Mouse (Mus musculus): Measurements from ENCODE around the gene Fam110a. TPM values are rescaled to one million over a fixed set of nuclear protein-coding genes. Genes with fewer than 3 reads are reported as not detected.

Fam110a gene
- total RNA-seq, 2 experiments from 2014 or later, result 4.5 to 4.7 TPM

- DNase-seq (ENCODE audit: low spot score), result no peak
- intact Hi-C loops (cut with DNase I), result loop anchor here (10.0 kb wide), 1 partner anchor 229 kb away; the partner anchor contains the start of gene Psmf1
These were observed 6.1 kb downstream of the Fam110a start for GRCm38 (mm10) chr2:151973595-151974562.

- DNase-seq (ENCODE audit: low spot score), result no peak
- intact Hi-C loops (cut with DNase I), result loop anchor here (10.0 kb wide), 1 partner anchor 228 kb away; the partner anchor contains the start of gene Psmf1
These were observed 7.0 kb downstream of the Fam110a start for GRCm38 (mm10) chr2:151972880-151973594.

- intact Hi-C loops (cut with DNase I), result loop anchor here (10.0 kb wide), 1 partner anchor 227 kb away; the partner anchor contains the start of gene Psmf1
These were observed 8.3 kb downstream of the Fam110a start for GRCm38 (mm10) chr2:151971748-151972147.

GRCm38 (mm10) chr2:151970191-151971172 lies 9.5 kb downstream of the Fam110a start:
- intact Hi-C loops (cut with DNase I), result loop anchor here (10.0 kb wide), 1 partner anchor 226 kb away; the partner anchor contains the start of gene Psmf1
- DNase-seq (ENCODE audit: low spot score), result peak; percentile 80

More at GRCm38 (mm10) chr2:151971748-151972147, 8.3 kb downstream of the Fam110a start:
- DNase-seq (ENCODE audit: low spot score), result no peak

GRCm38 (mm10) chr2:151969396-151969795 lies 10.6 kb downstream of the Fam110a start:
- intact Hi-C loops (cut with DNase I), result no loop called here
- DNase-seq (ENCODE audit: low spot score), result no peak

- no peak for DNase-seq (ENCODE audit: low spot score)
- intact Hi-C loops (cut with DNase I), result no loop called here
These were observed 11.0 kb downstream of the Fam110a start for GRCm38 (mm10) chr2:151968986-151969385.

- intact Hi-C loops (cut with DNase I), result no loop called here
- no peak for DNase-seq (ENCODE audit: low spot score)
These were observed 11.6 kb downstream of the Fam110a start for GRCm38 (mm10) chr2:151968451-151968850.

- intact Hi-C loops (cut with DNase I), result no loop called here
- DNase-seq (ENCODE audit: low spot score), result no peak
These were observed 12.2 kb downstream of the Fam110a start for GRCm38 (mm10) chr2:151967792-151968191.

- intact Hi-C loops (cut with DNase I), result no loop called here
- no peak for DNase-seq (ENCODE audit: low spot score)
These were observed 12.8 kb downstream of the Fam110a start for GRCm38 (mm10) chr2:151967176-151967750.

- DNase-seq (ENCODE audit: low spot score), result no peak
- intact Hi-C loops (cut with DNase I), result no loop called here
These were observed 16.0 kb downstream of the Fam110a start for GRCm38 (mm10) chr2:151964052-151964451.

- no peak for DNase-seq (ENCODE audit: low spot score)
- intact Hi-C loops (cut with DNase I), result no loop called here
These were observed 16.7 kb downstream of the Fam110a start for GRCm38 (mm10) chr2:151963319-151963718.

GRCm38 (mm10) chr2:151962474-151962873 lies 17.5 kb downstream of the Fam110a start:
- no peak for DNase-seq (ENCODE audit: low spot score)
- intact Hi-C loops (cut with DNase I), result no loop called here

GRCm38 (mm10) chr2:151961284-151962196 lies 18.5 kb downstream of the Fam110a start:
- no peak for DNase-seq (ENCODE audit: low spot score)
- intact Hi-C loops (cut with DNase I), result no loop called here

- DNase-seq (ENCODE audit: low spot score), result no peak
- intact Hi-C loops (cut with DNase I), result no loop called here
These were observed 20.7 kb downstream of the Fam110a start for GRCm38 (mm10) chr2:151959274-151959673.

GRCm38 (mm10) chr2:151956500-151957137 lies 23.4 kb downstream of the Fam110a start:
- intact Hi-C loops (cut with DNase I), result no loop called here
- DNase-seq (ENCODE audit: low spot score), result no peak

GRCm38 (mm10) chr2:151953665-151954064 lies 26.4 kb downstream of the Fam110a start:
- intact Hi-C loops (cut with DNase I), result no loop called here
- DNase-seq (ENCODE audit: low spot score), result no peak

GRCm38 (mm10) chr2:151949082-151949774 lies 30.8 kb downstream of the Fam110a start:
- intact Hi-C loops (cut with DNase I), result no loop called here
- no peak for DNase-seq (ENCODE audit: low spot score)

All from heart, postnatal 25 days (tissue).